Mouse (Mus musculus) olfactory bulb, adult 2 months (tissue): Measurements from ENCODE around the gene Manba.

Experiments used
- CTCF ChIP-seq: fragments of 200-500 bp; IDR thresholded peaks from 2 replicates; pipeline ENCODE4 v1.5.1; 2012; ENCODE audit warnings: low read depth, mild to moderate bottlenecking, low read length, moderate library complexity; ENCODE audit not compliant: insufficient read depth
- POLR2A ChIP-seq: fragments of 200-500 bp; IDR thresholded peaks from 2 replicates; pipeline ENCODE4 v1.6.1; 2012; ENCODE audit warnings: mild to moderate bottlenecking, low read depth, low read length, moderate library complexity; ENCODE audit not compliant: insufficient read depth

- TF ChIP-seq CTCF: no peak
- no peak for TF ChIP-seq POLR2A
These were observed 5.7 kb downstream of the Manba start for GRCm38 (mm10) chr3:135491102-135491501.
